Mouse (Mus musculus) midbrain, embryonic 13.5 days (tissue): ENCODE results near the gene Muc16. TPM values are rescaled to one million over a fixed set of nuclear protein-coding genes. Genes with fewer than 3 reads are reported as not detected.

Source experiments
- ATAC-seq: fragments of 200-750 bp; cut with Nextera tagmentation; 2 replicates; pipeline ENCODE4 v1.8.0; 2017; ENCODE audit warnings: mild to moderate bottlenecking, moderate TSS enrichment, moderate library complexity
- H3K27ac ChIP-seq: fragments of 300-500 bp; sonication (generic); 2 replicates; pipeline ENCODE4 v1.5.1; 2015; ENCODE audit warnings: inconsistent platforms, mild to moderate bottlenecking, moderate library complexity
- H3K27me3 ChIP-seq: fragments of 300-500 bp; sonication (generic); 2 replicates; pipeline ENCODE4 v1.6.1; 2015; ENCODE audit warnings: mild to moderate bottlenecking, inconsistent platforms
- H3K36me3 ChIP-seq: fragments of 300-500 bp; sonication (generic); 2 replicates; pipeline ENCODE4 v1.6.1; 2015; ENCODE audit warnings: mild to moderate bottlenecking, inconsistent platforms
- H3K4me1 ChIP-seq: fragments of 300-500 bp; sonication (generic); replicated peaks from 2 replicates; pipeline ENCODE4 v1.6.1; 2015; ENCODE audit warnings: inconsistent platforms
- H3K4me2 ChIP-seq: fragments of 300-500 bp; sonication (generic); replicated peaks from 2 replicates; pipeline ENCODE4 v1.6.1; 2015; ENCODE audit warnings: moderate library complexity, mild to moderate bottlenecking, inconsistent platforms
- H3K4me3 ChIP-seq: fragments of 300-500 bp; sonication (generic); replicated peaks from 2 replicates; pipeline ENCODE4 v1.5.1; 2015; ENCODE audit warnings: mild to moderate bottlenecking, inconsistent platforms
- H3K9ac ChIP-seq: fragments of 300-500 bp; sonication (generic); replicated peaks from 2 replicates; pipeline ENCODE4 v1.6.1; 2015; ENCODE audit warnings: mild to moderate bottlenecking, inconsistent platforms
- H3K9me3 ChIP-seq: fragments of 300-500 bp; sonication (generic); 2 replicates; pipeline ENCODE4 v1.6.1; 2016; ENCODE audit warnings: mild to moderate bottlenecking, inconsistent platforms
- WGBS: fragments of 180-500 bp; shearing (Covaris S2); methylation state at CpG from one replicate; pipeline ENCODE4 v1.1.7; 2015; 5-methylcytosine and 5-hydroxymethylcytosine counted together
- polyA plus RNA-seq: library from polyadenylated mRNA; unstranded; fragments of >200 nt; fragmentation: Nextera tagmentation; extraction: Ambion mirVana; gene quantifications from 2 replicates; pipeline ENCODE4 v1.2.1, GENCODE M21; 2015

Gene Muc16
- polyA plus RNA-seq = not detected in 2 replicates

DNA sequence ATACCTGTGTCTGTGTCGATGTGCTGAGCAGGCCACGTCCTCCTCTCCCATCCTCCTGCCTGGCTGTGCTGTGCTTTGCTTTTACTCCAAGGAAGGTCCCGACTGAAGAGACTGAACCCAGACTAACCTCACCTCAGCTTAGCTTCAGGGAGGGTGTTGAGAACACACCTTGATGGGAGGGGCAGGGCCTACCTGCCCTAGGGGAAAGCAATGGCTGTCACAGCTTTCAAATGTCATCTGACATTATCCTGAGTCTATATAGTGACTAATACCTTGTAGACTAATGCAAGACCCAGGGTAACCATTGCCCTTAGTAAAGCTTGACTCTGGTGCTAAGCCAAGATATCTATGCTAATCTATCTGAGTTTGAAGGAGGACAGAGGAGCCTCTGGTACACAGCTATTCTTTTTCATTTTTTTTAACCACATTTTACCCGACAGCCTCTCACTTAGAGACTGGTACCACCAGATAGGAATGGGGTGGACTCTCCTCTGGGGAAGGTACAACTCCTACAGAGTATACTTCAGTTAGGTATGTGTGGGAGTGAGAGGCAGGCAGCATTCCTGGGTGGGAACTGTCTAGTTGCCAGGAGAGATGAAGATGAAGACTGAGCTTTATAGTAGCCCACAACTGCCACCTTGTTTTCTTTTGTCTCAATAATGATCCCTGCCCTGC lies at the start of gene Muc16:
TSS of gene Muc16 (minus strand) at position 51 of the 675 bp plus-strand sequence.
- Histone ChIP-seq H3K9ac (no peak within 1 kb of the TSS), H3K4me1 (no peaks in the 10 kb centered on the region), H3K9me3 (no peaks in the 10 kb centered on the region), H3K27me3 (no peaks in the 10 kb centered on the region), H3K36me3 (no peaks in the 10 kb centered on the region), H3K27ac (no peak within 1 kb of the TSS), H3K4me3 (no peak within 1 kb of the TSS), H3K4me2 (no peak within 1 kb of the TSS)
- 89% methylated on average over 4 of the region's 4 CpGs for whole genome bisulfite sequencing
- no peak for ATAC-seq

DNA sequence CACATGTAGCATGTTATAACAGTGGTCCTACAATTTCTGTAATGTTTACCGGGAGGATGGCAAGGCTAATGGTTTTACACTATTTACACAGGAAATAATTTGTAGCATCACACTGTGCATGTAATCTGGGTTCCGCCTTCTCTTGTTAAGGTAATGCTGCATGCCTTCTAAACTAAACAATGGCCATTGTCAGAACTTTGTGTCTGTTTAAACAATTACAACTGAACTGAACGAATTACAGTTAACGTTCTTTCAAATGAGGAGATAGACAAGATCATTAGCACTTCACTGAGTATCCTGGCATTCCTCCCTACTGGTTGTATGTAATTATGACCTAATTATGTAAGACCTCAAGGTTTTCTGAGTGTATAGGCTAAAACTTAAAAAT lies 48.4 kb upstream of the Muc16 start:
- H3K4me1 ChIP-seq = peaks cover 11% of the 10 kb centered on the region
- no peak overlapping the region for H3K4me3 ChIP-seq
- no peaks in the 10 kb centered on the region for H3K9me3 ChIP-seq
- no peak overlapping the region for H3K27ac ChIP-seq
- H3K36me3 ChIP-seq = no peaks in the 10 kb centered on the region
- ATAC-seq = no peak
- H3K4me2 ChIP-seq = no peak overlapping the region
- H3K27me3 ChIP-seq = no peaks in the 10 kb centered on the region
- no peak overlapping the region for H3K9ac ChIP-seq
- 32% methylated on average over 4 of the region's 4 CpGs for WGBS

DNA sequence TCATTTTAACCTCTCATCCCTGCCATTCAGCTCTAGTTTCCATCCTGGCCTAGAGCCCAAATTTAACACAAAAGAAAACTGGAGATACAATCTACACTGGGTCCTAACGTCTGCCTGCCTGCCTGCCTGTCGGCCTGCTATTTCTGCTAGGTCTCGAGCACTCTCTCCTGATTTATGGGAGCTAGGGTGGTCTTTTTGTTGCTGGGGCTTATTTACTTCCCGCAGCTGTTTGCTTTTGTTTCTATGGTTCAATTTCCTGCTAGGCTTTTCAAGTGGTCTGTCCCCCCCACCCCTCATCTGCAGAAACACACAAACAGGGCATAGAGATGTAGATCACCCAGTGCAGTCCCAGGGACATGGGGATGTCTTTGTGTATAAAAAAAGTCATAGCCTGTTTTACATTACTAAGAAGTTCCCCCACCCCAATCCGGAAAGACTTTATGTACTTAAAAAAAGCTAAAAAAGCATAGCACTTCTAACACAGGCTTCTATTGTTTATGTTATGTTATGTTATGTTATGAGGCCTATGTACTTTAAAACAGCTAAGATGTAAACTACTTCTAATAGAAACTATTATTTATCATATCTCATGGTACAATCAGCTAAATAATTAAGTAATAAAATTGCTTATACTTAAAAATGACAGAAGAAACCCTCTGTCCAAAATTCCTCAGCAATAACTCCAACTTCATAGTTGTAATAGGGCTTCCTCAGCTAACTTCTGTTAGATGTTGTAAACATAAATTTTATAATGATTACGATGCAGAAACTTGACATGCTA lies 47.8 kb upstream of the Muc16 start:
- no peak overlapping the region for H3K9ac ChIP-seq
- H3K4me3 ChIP-seq = no peak overlapping the region
- WGBS = 18% methylated on average over 6 of the region's 6 CpGs
- peaks cover 11% of the 10 kb centered on the region for H3K4me1 ChIP-seq
- no peak overlapping the region for H3K27ac ChIP-seq
- H3K4me2 ChIP-seq = no peak overlapping the region
- ATAC-seq = peak; percentile 89
- H3K27me3 ChIP-seq = no peaks in the 10 kb centered on the region
- H3K9me3 ChIP-seq = no peaks in the 10 kb centered on the region
- no peaks in the 10 kb centered on the region for H3K36me3 ChIP-seq

DNA sequence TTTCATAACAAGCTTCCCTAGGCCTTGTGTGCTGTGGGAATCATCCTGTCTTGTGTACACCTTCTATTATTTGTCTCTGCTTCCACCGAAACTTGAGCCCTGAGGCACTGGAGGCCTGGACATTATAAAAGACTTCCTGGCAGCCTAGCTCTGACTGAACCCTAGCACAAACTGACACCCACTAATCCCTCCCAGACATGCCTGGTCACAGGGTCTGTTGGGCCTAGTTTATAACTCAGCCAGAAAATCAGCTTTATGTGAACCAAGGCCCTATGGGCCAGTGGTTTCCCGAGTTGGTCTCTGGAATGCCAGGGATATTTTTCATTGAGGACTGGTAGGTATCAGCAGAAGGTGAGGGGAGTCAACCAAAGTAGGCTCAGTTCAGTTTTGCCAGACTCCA lies 46.7 kb upstream of the Muc16 start:
- Histone ChIP-seq H3K9ac (no peak overlapping the region), H3K9me3 (no peaks in the 10 kb centered on the region), H3K4me1 (peaks cover 11% of the 10 kb centered on the region), H3K4me2 (no peak overlapping the region), H3K27ac (no peak overlapping the region), H3K27me3 (no peaks in the 10 kb centered on the region), H3K4me3 (no peak overlapping the region), H3K36me3 (no peaks in the 10 kb centered on the region)
- 23% methylated on average over 2 of the region's 2 CpGs for WGBS
- 0 out of 2 replicates have a peak, but pooled peaks have one; percentile 25 for ATAC-seq

DNA sequence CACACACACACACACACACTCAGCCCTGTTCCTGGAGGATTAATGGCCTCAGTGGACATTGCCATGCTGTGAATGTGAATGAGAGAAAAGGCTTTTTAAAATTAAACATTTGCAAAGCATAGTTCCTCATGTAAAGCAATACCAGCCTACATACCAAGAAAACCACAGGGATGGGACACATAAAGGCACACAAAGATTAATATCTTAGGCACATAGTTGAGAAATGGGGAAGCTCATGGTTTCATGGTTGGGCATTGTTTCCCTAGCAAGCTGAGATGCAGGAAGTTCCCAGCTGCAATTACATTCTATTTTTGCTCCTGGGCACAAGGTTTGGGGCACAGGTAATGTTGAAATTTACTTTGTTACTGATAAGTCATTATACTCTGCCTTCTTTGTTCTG lies 31.3 kb upstream of the Muc16 start:
- H3K27me3 ChIP-seq = no peaks in the 10 kb centered on the region
- no peaks in the 10 kb centered on the region for H3K9me3 ChIP-seq
- H3K4me2 ChIP-seq = no peak overlapping the region
- ATAC-seq = no peak
- no peak overlapping the region for H3K27ac ChIP-seq
- H3K36me3 ChIP-seq = no peaks in the 10 kb centered on the region
- H3K9ac ChIP-seq = no peak overlapping the region
- H3K4me3 ChIP-seq = no peak overlapping the region
- no peaks in the 10 kb centered on the region for H3K4me1 ChIP-seq

DNA sequence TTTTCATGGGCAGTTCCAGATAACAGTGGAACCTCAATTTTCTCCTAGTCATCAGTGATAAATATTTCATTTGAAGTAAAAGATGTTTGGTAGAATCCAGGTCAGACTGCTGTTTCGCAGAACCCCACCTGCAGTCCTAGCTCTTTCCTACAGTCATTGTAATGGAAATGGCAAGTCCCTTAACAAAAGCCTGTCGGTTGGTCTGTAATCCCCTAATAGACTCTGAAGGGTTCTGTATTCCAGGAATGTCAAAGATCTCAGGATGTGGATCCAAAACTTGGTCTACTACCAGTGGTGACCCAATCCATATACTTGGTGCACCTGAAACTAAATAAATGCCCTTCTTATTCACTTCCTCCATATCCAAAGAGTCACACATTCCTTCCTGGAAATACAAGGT lies 76.0 kb downstream of the Muc16 start:
- ATAC-seq = no peak
- H3K36me3 ChIP-seq = no peaks in the 10 kb centered on the region
- H3K27ac ChIP-seq = no peak overlapping the region
- no peaks in the 10 kb centered on the region for H3K27me3 ChIP-seq
- WGBS = 38% methylated on average over 2 of the region's 2 CpGs
- H3K4me3 ChIP-seq = no peak overlapping the region
- no peak overlapping the region for H3K4me2 ChIP-seq
- no peaks in the 10 kb centered on the region for H3K9me3 ChIP-seq
- no peaks in the 10 kb centered on the region for H3K4me1 ChIP-seq
- H3K9ac ChIP-seq = no peak overlapping the region

DNA sequence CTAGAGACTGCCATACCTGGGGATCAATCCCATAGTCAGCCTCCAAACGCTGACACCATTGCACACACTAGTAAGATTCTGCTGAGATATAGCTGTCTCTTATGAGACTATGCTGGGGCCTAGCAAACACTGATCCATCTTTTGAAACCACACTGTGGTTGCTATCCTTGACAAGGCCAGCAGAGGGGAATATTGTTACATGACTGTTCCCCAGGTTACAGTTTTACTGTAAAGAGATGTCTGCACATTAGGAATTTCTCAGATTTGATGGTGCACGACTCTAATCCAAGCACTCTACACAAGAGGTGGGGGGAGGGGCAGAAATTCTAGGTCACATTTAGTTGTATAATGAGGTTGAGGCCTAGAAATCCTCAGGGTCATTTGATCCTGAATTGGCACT lies 166.2 kb downstream of the Muc16 start:
- Histone ChIP-seq H3K9me3 (no peaks in the 10 kb centered on the region; the same call in 1 of the 2 replicates), H3K27ac (no peak overlapping the region), H3K4me2 (no peak overlapping the region), H3K4me1 (no peaks in the 10 kb centered on the region), H3K27me3 (no peaks in the 10 kb centered on the region), H3K36me3 (no peaks in the 10 kb centered on the region), H3K9ac (no peak overlapping the region), H3K4me3 (no peak overlapping the region)
- WGBS = 60% methylated on average over 2 of the region's 2 CpGs
- no peak for ATAC-seq

DNA sequence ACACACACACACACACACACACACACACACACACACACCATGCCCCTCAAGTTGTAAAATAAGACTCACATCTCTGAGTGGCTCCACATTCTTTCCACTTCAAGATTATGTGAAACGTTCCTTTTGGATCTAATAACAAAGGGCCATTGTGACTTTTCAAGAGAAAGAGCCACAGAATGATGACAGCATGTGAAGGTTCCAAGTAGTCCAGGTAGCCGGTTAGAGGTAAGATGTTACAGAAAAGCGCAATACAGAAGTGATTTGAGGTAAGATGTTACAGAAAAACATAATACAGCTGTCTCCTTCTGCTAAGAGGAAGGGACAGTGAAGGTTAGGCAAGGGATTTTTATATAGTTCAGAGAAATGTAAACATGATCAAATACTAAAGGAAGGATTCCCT lies 196.2 kb downstream of the Muc16 start, which contains the start of the genes Zfp558 and Mbd3l1:
TSS of gene Zfp558 (minus strand) at position 101 of the 400 bp plus-strand sequence.
TSS of gene Mbd3l1 (plus strand) at position 192 of the 400 bp plus-strand sequence.
- H3K36me3 ChIP-seq = no peaks in the 10 kb centered on the region
- H3K4me1 ChIP-seq = 0 out of 2 replicates have a peak, but pooled peaks cover 5% of the 10 kb centered on the region
- no peak within 1 kb of the TSS for H3K27ac ChIP-seq
- no peak within 1 kb of the TSS for H3K9ac ChIP-seq
- H3K4me2 ChIP-seq = no peak within 1 kb of the TSS
- H3K4me3 ChIP-seq = no peak within 1 kb of the TSS
- peaks cover 12% of the 10 kb centered on the region; the same call in 1 of the 2 replicates for H3K27me3 ChIP-seq
- WGBS = 79% methylated on average over 3 of the region's 3 CpGs
- H3K9me3 ChIP-seq = no peaks in the 10 kb centered on the region
- ATAC-seq = no peak

DNA sequence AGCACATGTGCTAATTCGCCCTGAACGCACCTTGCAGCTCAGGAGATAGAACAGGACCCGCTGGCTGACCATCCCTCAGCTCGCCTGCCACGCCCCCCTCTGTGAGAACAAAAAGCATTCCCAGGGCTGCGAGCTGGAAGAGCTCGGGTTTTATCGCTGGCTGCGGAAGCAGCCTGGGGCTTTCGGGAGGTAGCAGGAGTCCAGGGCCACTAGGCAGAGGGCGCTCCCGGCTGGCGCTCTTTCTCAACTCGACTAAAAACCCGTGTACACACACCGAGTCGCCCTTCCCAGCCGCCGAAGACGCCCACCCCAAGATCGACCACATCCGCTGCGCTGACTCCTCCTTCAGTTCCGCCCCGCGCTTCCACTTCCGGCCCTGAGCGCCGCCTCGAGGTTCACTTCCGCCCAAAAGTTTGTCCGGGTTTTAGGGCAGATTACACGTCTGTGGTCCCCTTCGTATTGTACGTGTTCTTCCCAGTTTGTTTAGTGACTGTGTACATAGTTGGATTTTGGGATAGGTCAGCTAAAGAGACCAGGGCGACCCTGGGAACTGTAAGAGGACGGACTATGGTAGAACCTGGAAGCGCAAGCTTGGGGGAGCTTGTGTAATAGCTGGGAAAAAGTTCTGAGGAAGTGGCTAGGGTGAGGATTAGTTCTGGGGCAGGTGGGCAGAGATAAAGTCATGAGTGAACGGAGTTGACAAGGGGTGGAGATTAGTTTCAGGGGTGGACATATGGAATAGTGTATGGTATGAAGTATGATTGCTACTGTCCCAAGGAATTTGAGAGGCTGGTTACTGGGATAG lies 200.8 kb downstream of the Muc16 start:
- peak overlapping the region; percentile 63 for H3K4me2 ChIP-seq
- peak; percentile 99 for ATAC-seq
- peak overlapping the region; percentile 61 for H3K4me3 ChIP-seq
- 4% methylated on average over 39 of the region's 39 CpGs for WGBS
- H3K9ac ChIP-seq = peak overlapping the region; percentile 75
- H3K27me3 ChIP-seq = peaks cover 12% of the 10 kb centered on the region; the same call in 1 of the 2 replicates
- peak overlapping the region; percentile 95 for H3K27ac ChIP-seq
- H3K36me3 ChIP-seq = peaks cover 16% of the 10 kb centered on the region
- peaks cover 16% of the 10 kb centered on the region for H3K4me1 ChIP-seq
- no peaks in the 10 kb centered on the region for H3K9me3 ChIP-seq

DNA sequence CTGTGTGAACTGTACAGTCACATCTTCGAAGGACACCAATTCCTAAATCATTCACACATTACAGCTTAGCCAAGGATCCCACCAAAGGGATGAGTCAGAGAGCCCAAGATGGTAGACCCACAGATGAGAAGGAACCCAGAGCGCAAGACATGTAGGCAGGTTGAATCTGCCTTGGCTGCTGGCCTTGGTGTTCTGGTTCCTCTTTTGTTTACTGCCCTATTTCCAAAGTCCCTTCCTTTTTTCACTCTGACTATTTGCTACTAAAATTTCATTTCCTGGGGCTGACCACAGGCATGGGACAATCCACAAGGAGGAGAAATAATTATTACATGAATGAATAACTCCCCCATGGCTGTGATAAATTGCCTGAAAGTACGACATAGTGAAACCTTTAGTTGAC lies 206.3 kb downstream of the Muc16 start:
- Histone ChIP-seq H3K9ac (no peak overlapping the region), H3K4me3 (no peak overlapping the region), H3K27me3 (no peaks in the 10 kb centered on the region), H3K36me3 (peaks cover 66% of the 10 kb centered on the region), H3K4me2 (no peak overlapping the region), H3K4me1 (peaks cover 19% of the 10 kb centered on the region), H3K27ac (no peak overlapping the region), H3K9me3 (0 out of 2 replicates have a peak, but pooled peaks cover 6% of the 10 kb centered on the region)
- no peak for ATAC-seq
- WGBS = 89% methylated on average over 3 of the region's 3 CpGs

DNA sequence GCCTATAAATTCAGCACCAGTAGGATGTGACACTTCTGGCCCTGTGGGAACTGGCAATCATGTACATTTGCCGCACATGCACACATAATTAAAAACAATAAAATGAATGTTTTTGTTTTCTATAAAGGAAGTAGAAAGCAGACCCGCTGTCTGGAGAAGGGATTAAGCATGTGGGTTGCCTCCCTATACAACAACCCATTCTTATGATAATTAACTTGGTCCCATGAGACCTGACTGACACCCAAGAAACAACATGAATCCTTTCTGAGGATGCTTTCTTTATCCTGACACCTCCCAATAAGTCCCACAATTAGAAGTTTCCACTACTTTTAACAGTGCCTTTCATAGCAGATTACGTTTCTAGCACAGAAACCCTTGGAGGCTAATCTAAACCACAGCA lies 207.0 kb downstream of the Muc16 start:
- no peak for ATAC-seq
- WGBS = 11% methylated on average over 3 of the region's 3 CpGs
- H3K36me3 ChIP-seq = peaks cover 72% of the 10 kb centered on the region
- H3K9ac ChIP-seq = no peak overlapping the region
- 0 out of 2 replicates have a peak, but pooled peaks cover 6% of the 10 kb centered on the region for H3K9me3 ChIP-seq
- H3K4me3 ChIP-seq = no peak overlapping the region
- H3K27me3 ChIP-seq = no peaks in the 10 kb centered on the region
- no peak overlapping the region for H3K27ac ChIP-seq
- no peak overlapping the region for H3K4me2 ChIP-seq
- H3K4me1 ChIP-seq = peaks cover 16% of the 10 kb centered on the region

DNA sequence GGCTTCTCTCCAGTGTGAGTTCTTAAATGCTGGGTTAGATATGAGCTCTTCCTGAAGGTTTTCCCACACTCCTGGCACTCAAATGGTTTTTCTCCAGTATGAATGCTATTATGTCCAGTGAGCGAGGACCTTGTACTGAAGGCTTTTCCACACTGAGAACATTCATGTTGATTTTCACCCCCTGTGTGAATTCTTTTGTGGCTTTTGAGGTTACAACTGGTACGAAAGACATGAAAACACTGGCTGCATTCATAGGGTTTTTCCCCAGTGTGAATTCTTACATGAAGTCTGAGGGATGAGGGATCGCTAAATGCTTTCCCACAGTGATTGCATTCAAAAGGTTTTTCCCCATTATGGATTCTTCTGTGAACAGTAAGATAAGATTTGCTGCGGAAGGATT lies 217.8 kb downstream of the Muc16 start:
- Histone ChIP-seq H3K9me3 (peaks cover 5% of the 10 kb centered on the region; the same call in 1 of the 2 replicates), H3K4me1 (no peaks in the 10 kb centered on the region), H3K4me3 (no peak overlapping the region), H3K27me3 (no peaks in the 10 kb centered on the region), H3K27ac (no peak overlapping the region), H3K4me2 (no peak overlapping the region), H3K9ac (no peak overlapping the region), H3K36me3 (peaks cover 62% of the 10 kb centered on the region)
- no peak for ATAC-seq
- WGBS = 80% methylated on average over 4 of the region's 4 CpGs
